21 mouse cellular contexts compared by ENCODE assay signal in the genomic region with DNA sequence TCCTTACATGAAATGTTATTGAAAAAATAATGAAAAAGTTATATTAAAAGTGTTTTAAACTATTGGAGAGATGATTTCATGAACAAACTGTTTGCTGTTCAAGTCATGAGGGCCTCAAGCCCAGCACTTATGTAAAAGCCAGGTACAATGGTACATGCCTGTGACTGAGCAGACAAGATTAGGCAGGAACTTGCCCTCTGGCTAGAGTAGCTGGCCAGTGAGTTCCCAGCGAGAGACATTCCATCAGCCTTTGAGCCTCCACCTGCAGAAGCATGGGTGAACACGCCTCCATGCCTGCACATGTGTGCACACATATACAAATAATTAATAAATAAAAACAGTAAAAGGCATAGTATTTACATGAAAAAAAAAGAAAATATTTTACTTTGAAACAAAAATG.
DNase-seq lines count a peak whose midpoint lies in the region; ATAC-seq lines count a peak whose summit lies in the region.
"Had no signal": no experiment of that assay in that cellular context is flagged by ENCODE, and none has a peak within 500 bp of the region (broad histone marks: within the 10 kb centered on the region; RNA-seq: fewer than 3 reads in every experiment).

No protein-coding gene starts in this region.

- no peaks in the 10 kb centered on the region for H3K36me3 ChIP-seq in embryonic facial prominence, embryonic 13.5 days
- no peaks in the 10 kb centered on the region for H3K36me3 ChIP-seq in embryonic facial prominence, embryonic 10.5 days (replicated peaks)
- no peaks in the 10 kb centered on the region for H3K36me3 ChIP-seq in embryonic facial prominence, embryonic 14.5 days (ENCODE audit: control insufficient read depth, insufficient read depth, low read length)
- H3K36me3 ChIP-seq: embryonic facial prominence, embryonic 12.5 days; forebrain, embryonic 10.5 days; forebrain, embryonic 12.5 days had no signal

- ATAC-seq in embryonic facial prominence, embryonic 13.5 days (ENCODE audit: insufficient number of reproducible peaks, insufficient read depth, low FRiP score, low TSS enrichment, low read depth): 0 out of 2 replicates have a peak, but pooled peaks have one; percentile 37
- no peak for ATAC-seq in embryonic facial prominence, embryonic 14.5 days (ENCODE audit: low read depth)
- ATAC-seq in frontal cortex, adult (ENCODE audit: low TSS enrichment): no peak
- ATAC-seq: forebrain, embryonic 14.5 days; forebrain, embryonic 16.5 days had no signal

- no peak for DNase-seq in embryonic facial prominence, embryonic 10.5 days (ENCODE audit: low spot score)
- peak; percentile 10 for DNase-seq in embryonic facial prominence, embryonic 14.5 days (ENCODE audit: low spot score)
- DNase-seq in forelimb bud, embryonic 11.5 days (ENCODE audit: low read depth, low spot score): peak; percentile 11
- DNase-seq in B cell, adult 2 months: no peak
- DNase-seq: adrenal gland, adult 2 months; adrenal gland, postnatal 10 days; adrenal gland, postnatal 25 days; cerebellum, adult 11 months; cerebellum, adult 18-20 months; cerebellum, adult 8-10 months; cerebellum, adult 9-11 months; cerebellum, postnatal 14 days; cerebellum, postnatal 36 days; embryo, embryonic 11 days had no signal

- H3K4me2 ChIP-seq in embryonic facial prominence, embryonic 13.5 days: no peak overlapping the region
- H3K4me2 ChIP-seq in embryonic facial prominence, embryonic 14.5 days (ENCODE audit: low read depth, low read length): no peak overlapping the region
- H3K4me2 ChIP-seq: embryonic facial prominence, embryonic 12.5 days; forebrain, embryonic 12.5 days had no signal

- 65% methylated on average over 2 of the region's 2 CpGs for WGBS in embryonic facial prominence, embryonic 13.5 days
- WGBS in embryonic facial prominence, embryonic 10.5 days: 81% methylated on average over 2 of the region's 2 CpGs
- 76% methylated on average over 2 of the region's 2 CpGs for WGBS in embryonic facial prominence, embryonic 14.5 days

- H3K27ac ChIP-seq in embryonic facial prominence, embryonic 13.5 days: no peak overlapping the region
- H3K27ac ChIP-seq in embryonic facial prominence, embryonic 10.5 days (replicated peaks): no peak overlapping the region
- no peak overlapping the region for H3K27ac ChIP-seq in embryonic facial prominence, embryonic 14.5 days (replicated peaks; ENCODE audit: low read depth, low read length)
- H3K27ac ChIP-seq: embryonic facial prominence, embryonic 12.5 days; forebrain, embryonic 10.5 days; forebrain, embryonic 12.5 days had no signal

- H3K4me3 ChIP-seq in embryonic facial prominence, embryonic 13.5 days: no peak overlapping the region
- no peak overlapping the region for H3K4me3 ChIP-seq in embryonic facial prominence, embryonic 10.5 days
- no peak overlapping the region for H3K4me3 ChIP-seq in embryonic facial prominence, embryonic 14.5 days (ENCODE audit: low read depth, low read length)
- H3K4me3 ChIP-seq: embryonic facial prominence, embryonic 12.5 days; forebrain, embryonic 10.5 days; forebrain, embryonic 12.5 days had no signal

- no peaks in the 10 kb centered on the region for H3K27me3 ChIP-seq in embryonic facial prominence, embryonic 13.5 days
- no peaks in the 10 kb centered on the region for H3K27me3 ChIP-seq in embryonic facial prominence, embryonic 10.5 days (replicated peaks; ENCODE audit: low read depth, poor library complexity, severe bottlenecking)
- H3K27me3 ChIP-seq in embryonic facial prominence, embryonic 14.5 days (replicated peaks; ENCODE audit: control insufficient read depth, insufficient read depth, low read length): no peaks in the 10 kb centered on the region
- H3K27me3 ChIP-seq: embryonic facial prominence, embryonic 12.5 days; forebrain, embryonic 12.5 days had no signal

- no peak overlapping the region for H3K9ac ChIP-seq in embryonic facial prominence, embryonic 13.5 days
- H3K9ac ChIP-seq in embryonic facial prominence, embryonic 14.5 days (ENCODE audit: low read depth, low read length): no peak overlapping the region
- H3K9ac ChIP-seq: embryonic facial prominence, embryonic 12.5 days; forebrain, embryonic 12.5 days had no signal

- 0 out of 2 replicates have a peak, but pooled peaks cover 3% of the 10 kb centered on the region for H3K4me1 ChIP-seq in embryonic facial prominence, embryonic 13.5 days
- peaks cover 4% of the 10 kb centered on the region; the same call in 1 of the 2 replicates for H3K4me1 ChIP-seq in embryonic facial prominence, embryonic 10.5 days
- H3K4me1 ChIP-seq in embryonic facial prominence, embryonic 14.5 days (ENCODE audit: control insufficient read depth, insufficient read depth, low read length): no peaks in the 10 kb centered on the region
- H3K4me1 ChIP-seq: embryonic facial prominence, embryonic 12.5 days; forebrain, embryonic 10.5 days; forebrain, embryonic 12.5 days had no signal

- no peaks in the 10 kb centered on the region for H3K9me3 ChIP-seq in embryonic facial prominence, embryonic 13.5 days
- no peaks in the 10 kb centered on the region for H3K9me3 ChIP-seq in embryonic facial prominence, embryonic 10.5 days
- no peaks in the 10 kb centered on the region for H3K9me3 ChIP-seq in embryonic facial prominence, embryonic 14.5 days (ENCODE audit: control insufficient read depth, low read length)
- H3K9me3 ChIP-seq: embryonic facial prominence, embryonic 12.5 days; forebrain, embryonic 10.5 days; forebrain, embryonic 12.5 days had no signal

Comparison
In these comparisons a context has a peak if more than half of its experiments do, and no peak if none do; other contexts are left out.
1. DNase-seq: peak in embryonic facial prominence, embryonic 14.5 days (single experiment) and forelimb bud, embryonic 11.5 days (single experiment); none in embryonic facial prominence, embryonic 10.5 days (single experiment) and B cell, adult 2 months (0 of 2).